Mouse (Mus musculus): ENCODE measurements around the gene Gm21789.
"Not testable (repeated sequence)": the region's sequence is repeated elsewhere in the genome, so short reads cannot be mapped to it uniquely, and the experiment has no call there.

Gene Gm21789

DNA sequence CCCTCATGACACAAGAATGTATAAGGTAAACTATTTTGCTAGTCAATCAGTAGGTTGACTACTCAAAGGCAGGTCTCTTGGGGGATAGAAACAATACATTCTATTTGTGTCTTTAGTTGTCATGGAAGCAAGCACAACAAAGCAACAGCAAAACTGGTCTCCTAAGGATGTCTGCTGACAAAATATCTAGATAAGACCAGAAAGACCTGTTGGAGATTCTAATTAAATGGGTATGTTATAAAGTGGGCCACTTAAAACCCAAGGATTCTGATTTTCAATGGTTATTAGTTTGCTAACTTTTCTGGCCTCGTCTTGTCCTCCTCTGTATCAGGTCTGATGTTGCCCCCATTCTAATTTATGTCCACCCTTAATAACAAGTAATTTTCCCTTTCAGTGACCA lies at the start of gene Gm21789:
Gene Gm21789 (plus strand): TSS at position 301 of the 400 bp plus-strand sequence.
- not testable (repeated sequence) for DNase-seq (ENCODE audit: low read depth)

DNA sequence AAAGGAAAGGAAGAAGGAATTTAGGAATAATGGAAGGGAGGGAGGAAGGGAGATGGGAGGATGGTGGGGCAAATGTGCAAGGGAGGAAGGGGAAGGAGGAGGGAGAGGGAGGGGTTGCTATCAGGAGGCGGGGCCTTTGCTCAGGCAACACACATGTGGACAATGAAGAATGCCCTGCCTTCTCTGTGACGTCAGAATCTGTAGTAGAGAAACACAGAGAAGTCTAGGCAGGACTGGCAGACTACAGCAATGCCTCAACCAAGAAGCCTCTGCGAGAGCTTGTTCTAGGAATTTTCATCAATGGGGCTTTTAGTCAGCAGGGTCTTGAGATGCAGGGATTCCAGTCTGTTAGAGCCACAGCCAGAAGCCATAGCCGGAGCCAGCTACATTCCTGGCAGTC lies 47.2 kb upstream of the Gm21789 start, which contains the start of gene Btbd35f30:
Gene Btbd35f30 (plus strand): TSS at position 301 of the 400 bp plus-strand sequence.
- DNase-seq (ENCODE audit: low read depth): not testable (repeated sequence)

DNA sequence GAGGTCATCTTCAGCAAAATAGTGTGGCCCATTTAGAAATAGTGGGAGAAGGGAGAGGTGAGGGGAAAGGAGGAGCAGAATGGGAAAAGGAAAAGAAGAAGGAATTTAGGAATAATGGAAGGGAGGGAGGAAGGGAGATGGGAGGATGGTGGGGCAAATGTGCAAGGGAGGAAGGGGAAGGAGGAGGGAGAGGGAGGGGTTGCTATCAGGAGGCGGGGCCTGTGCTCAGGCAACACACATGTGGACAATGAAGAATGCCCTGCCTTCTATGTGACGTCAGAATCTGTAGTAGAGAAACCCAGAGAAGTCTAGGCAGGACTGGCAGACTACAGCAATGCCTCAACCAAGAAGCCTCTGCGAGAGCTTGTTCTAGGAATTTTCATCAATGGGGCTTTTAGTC lies 32.0 kb downstream of the Gm21789 start, which contains the start of gene Btbd35f5:
Gene Btbd35f5 (plus strand): TSS at position 301 of the 400 bp plus-strand sequence.
- not testable (repeated sequence) for DNase-seq (ENCODE audit: low read depth)

Measured in c-Kit-positive CD71-positive TER-119-negative erythroid progenitor cells, embryonic 14.5 days (primary cell).